Comparison of ENCODE assay signal across 9 mouse cellular contexts in genomic region chr1:21077191-21077590, GRCm38 (mm10). TPM values are rescaled to one million over a fixed set of nuclear protein-coding genes. Genes with fewer than 3 reads are reported as not detected.
DNase-seq lines count a peak whose midpoint lies in the region; ATAC-seq lines count a peak whose summit lies in the region.
"Had no signal": no experiment of that assay in that cellular context is flagged by ENCODE, and none has a peak within 500 bp of the region (broad histone marks: within the 10 kb centered on the region; RNA-seq: fewer than 3 reads in every experiment).

No protein-coding gene starts in this region.

- H3K9ac ChIP-seq in liver, embryonic 11.5 days (ENCODE audit: low read depth, low read length) = no peak overlapping the region
- H3K9ac ChIP-seq in liver, embryonic 12.5 days = no peak overlapping the region
- H3K9ac ChIP-seq in forebrain, embryonic 13.5 days = no peak overlapping the region

- H3K4me3 ChIP-seq in liver, embryonic 11.5 days (ENCODE audit: low read depth, low read length) = no peak overlapping the region
- H3K4me3 ChIP-seq in liver, embryonic 12.5 days = no peak overlapping the region
- no peak overlapping the region for H3K4me3 ChIP-seq in forebrain, embryonic 13.5 days

- no peaks in the 10 kb centered on the region for H3K36me3 ChIP-seq in liver, embryonic 11.5 days (ENCODE audit: control insufficient read depth, insufficient read depth, low read length)
- no peaks in the 10 kb centered on the region for H3K36me3 ChIP-seq in liver, embryonic 12.5 days
- no peaks in the 10 kb centered on the region for H3K36me3 ChIP-seq in forebrain, embryonic 13.5 days (ENCODE audit: poor library complexity, severe bottlenecking)

- H3K27me3 ChIP-seq in liver, embryonic 11.5 days (replicated peaks; ENCODE audit: control insufficient read depth, insufficient read depth, low read length) = no peaks in the 10 kb centered on the region
- H3K27me3 ChIP-seq in liver, embryonic 12.5 days (replicated peaks) = peaks cover 18% of the 10 kb centered on the region
- no peaks in the 10 kb centered on the region for H3K27me3 ChIP-seq in forebrain, embryonic 13.5 days

- ATAC-seq in liver, embryonic 11.5 days (replicated peaks; ENCODE audit: low FRiP score) = no peak
- ATAC-seq in liver, embryonic 12.5 days = no peak
- no peak for ATAC-seq in forebrain, embryonic 13.5 days

- peak overlapping the region; percentile 7; the same call in 1 of the 2 replicates for H3K27ac ChIP-seq in liver, embryonic 11.5 days (ENCODE audit: low read depth, low read length)
- H3K27ac ChIP-seq in liver, embryonic 12.5 days = no peak overlapping the region
- no peak overlapping the region for H3K27ac ChIP-seq in forebrain, embryonic 13.5 days

- no peak for DNase-seq in liver, embryonic 11.5 days (ENCODE audit: low spot score)
- peak; percentile 40 for DNase-seq in kidney, postnatal 10 days
- peak; percentile 47 for DNase-seq in retina, embryonic 14.5 days (ENCODE audit: low spot score)
- no peak for DNase-seq in left cerebral cortex, postnatal 4 days
- no peak for DNase-seq in right cerebral cortex, postnatal 36 days (ENCODE audit: low spot score in 2 of 2)
- DNase-seq in left cerebral cortex, adult 9 months (ENCODE audit: low spot score in 2 of 2) = no peak
- DNase-seq: cerebellum, adult 9-10 months had no signal

- intact Hi-C loops in left cerebral cortex, postnatal 4 days (cut with DNase I) = no loop called here

- H3K4me2 ChIP-seq in liver, embryonic 11.5 days = peak overlapping the region; percentile 34; the same call in 1 of the 2 replicates
- no peak overlapping the region for H3K4me2 ChIP-seq in liver, embryonic 12.5 days
- H3K4me2 ChIP-seq in forebrain, embryonic 13.5 days = peak overlapping the region; percentile 73

- no peaks in the 10 kb centered on the region for H3K9me3 ChIP-seq in liver, embryonic 11.5 days (ENCODE audit: control insufficient read depth, low read length)
- no peaks in the 10 kb centered on the region for H3K9me3 ChIP-seq in liver, embryonic 12.5 days (replicated peaks)
- H3K9me3 ChIP-seq in forebrain, embryonic 13.5 days (replicated peaks) = no peaks in the 10 kb centered on the region

- 67% methylated on average over 5 of the region's 5 CpGs for WGBS in liver, embryonic 11.5 days
- 60% methylated on average over 5 of the region's 5 CpGs for WGBS in liver, embryonic 12.5 days (ENCODE audit: insufficient replicate concordance)
- 43% methylated on average over 5 of the region's 5 CpGs for WGBS in forebrain, embryonic 13.5 days

- H3K4me1 ChIP-seq in liver, embryonic 11.5 days (replicated peaks; ENCODE audit: control insufficient read depth, insufficient read depth, low read length) = peaks cover 4% of the 10 kb centered on the region
- peaks cover 29% of the 10 kb centered on the region for H3K4me1 ChIP-seq in liver, embryonic 12.5 days
- H3K4me1 ChIP-seq in forebrain, embryonic 13.5 days = peaks cover 38% of the 10 kb centered on the region

RNA-seq across cellular contexts. Expression of gene Tram2, which starts 1.8 kb away (rescaled TPM):
- 3.9 and 4.0 TPM in 2 replicates for polyA plus RNA-seq in liver, embryonic 11.5 days (2014; fragmentation: Nextera tagmentation; extraction: Ambion mirVana)
- 1.6 and 1.7 TPM in 2 replicates for polyA plus RNA-seq in liver, embryonic 12.5 days (2016; fragmentation: Nextera tagmentation; extraction: Ambion mirVana)
- 2.3 TPM in 2 replicates for polyA plus RNA-seq in forebrain, embryonic 13.5 days (2015; fragmentation: Nextera tagmentation; extraction: Ambion mirVana)
- 1 to 10 TPM; 4.2 to 4.9 TPM for total RNA-seq in left cerebral cortex, postnatal 4 days (2021)

Comparison
In these comparisons a context has a peak if more than half of its experiments do, and no peak if none do; other contexts are left out.
1. DNase-seq: peak in kidney, postnatal 10 days (single experiment) and retina, embryonic 14.5 days (single experiment); none in liver, embryonic 11.5 days (single experiment), left cerebral cortex, postnatal 4 days (single experiment), right cerebral cortex, postnatal 36 days (0 of 2) and left cerebral cortex, adult 9 months (0 of 2).